Mouse (Mus musculus) bone marrow macrophage, adult 2 months (primary cell): ENCODE measurements around the gene Lhfpl2.

Experiments
- CTCF ChIP-seq: IDR thresholded peaks from 2 replicates; pipeline ENCODE4 v1.5.1; 2012; ENCODE audit warnings: low read depth, mild to moderate bottlenecking, low read length, moderate library complexity
- POLR2A ChIP-seq: IDR thresholded peaks from 2 replicates; pipeline ENCODE4 v1.6.1; 2012; ENCODE audit warnings: mild to moderate bottlenecking, low read depth, low read length, borderline replicate concordance

- TF ChIP-seq POLR2A (no peak), CTCF (no peak)
These were observed 48.8 kb downstream of the Lhfpl2 start for GRCm38 (mm10) chr13:94106431-94106830.
